Mouse (Mus musculus) CH12.LX (cell line): ENCODE data around the gene Cdc25a. TPM values are rescaled to one million over a fixed set of nuclear protein-coding genes. Genes with fewer than 3 reads are reported as not detected.

Source experiments
- DNase-seq: peaks from one replicate; pipeline ENCODE4 v3.0.0-alpha.2; 2013; ENCODE audit errors: extremely low read depth
- H3K27ac ChIP-seq: 2 replicates; pipeline ENCODE4 v1.5.1; 2012; ENCODE audit warnings: low read depth, mild to moderate bottlenecking, control low read depth, moderate library complexity; ENCODE audit not compliant: insufficient read depth
- H3K27me3 ChIP-seq: replicated peaks from 2 replicates; pipeline ENCODE3; 2012; ENCODE audit warnings: inconsistent platforms
- H3K36me3 ChIP-seq, 2 experiments: replicated peaks in 1 of 2; 2 replicates each; pipeline versions ENCODE3 to v1.6.1; 2012; ENCODE audit warnings: inconsistent platforms in 1 of 2, low read length in 1 of 2, mild to moderate bottlenecking in 1 of 2, mixed read lengths in 1 of 2, moderate library complexity in 1 of 2; ENCODE audit not compliant: control insufficient read depth in 1 of 2, insufficient read depth in 1 of 2
- H3K4me1 ChIP-seq, 2 experiments: 2 replicates each; pipeline ENCODE4 v1.6.1; 2012; ENCODE audit warnings: inconsistent platforms in 1 of 2, moderate library complexity in 1 of 2; ENCODE audit not compliant: insufficient read depth in 2 of 2, control insufficient read depth in 1 of 2
- H3K4me2 ChIP-seq: 2 replicates; pipeline ENCODE4 v1.6.1; 2012; ENCODE audit warnings: low read depth, mild to moderate bottlenecking, control low read depth; ENCODE audit not compliant: poor library complexity, insufficient read depth, severe bottlenecking
- H3K4me3 ChIP-seq, 3 experiments: fragments of 150-350 bp in 1 of 3; sonication (generic) in 1 of 3; replicated peaks in 1 of 3; 2 replicates each; pipeline versions ENCODE3 to v1.5.1; 2011 to 2012; ENCODE audit warnings: low read depth in 2 of 3, low read length in 2 of 3, mild to moderate bottlenecking in 2 of 3, moderate library complexity in 2 of 3, control low read depth in 1 of 3, improper control_type of control experiment in 1 of 3, inconsistent platforms in 1 of 3, mixed read lengths in 1 of 3; ENCODE audit not compliant: poor library complexity in 1 of 3
- H3K79me2 ChIP-seq: replicated peaks from 2 replicates; pipeline ENCODE4 v1.6.1; 2012; ENCODE audit warnings: mild to moderate bottlenecking, moderate library complexity; ENCODE audit not compliant: control insufficient read depth, poor library complexity, insufficient read depth, severe bottlenecking; ENCODE audit errors: extremely low read depth
- H3K9ac ChIP-seq: 2 replicates; pipeline ENCODE4 v1.6.1; 2012; ENCODE audit warnings: low read depth, mild to moderate bottlenecking, control low read depth, moderate library complexity; ENCODE audit not compliant: insufficient read depth
- H3K9me3 ChIP-seq: replicated peaks from 2 replicates; pipeline ENCODE3; 2012; ENCODE audit warnings: low read length, inconsistent platforms, mixed read lengths
- CHD1 ChIP-seq: IDR thresholded peaks from 2 replicates; pipeline ENCODE4 v1.6.1; 2012; ENCODE audit warnings: low read depth, low read length, improper control_type of control experiment, inconsistent platforms
- CHD2 ChIP-seq: IDR thresholded peaks from 2 replicates; pipeline ENCODE4 v1.6.1; 2011; ENCODE audit warnings: low read length, improper control_type of control experiment
- ELF1 ChIP-seq: IDR thresholded peaks from 2 replicates; pipeline ENCODE4 v1.6.1; 2014; ENCODE audit warnings: low read depth, mild to moderate bottlenecking, inconsistent platforms, low read length, improper control_type of control experiment
- EP300 ChIP-seq: IDR thresholded peaks from 2 replicates; pipeline ENCODE4 v1.6.1; 2011; ENCODE audit warnings: low read length, improper control_type of control experiment
- GABPA ChIP-seq: IDR thresholded peaks from 2 replicates; pipeline ENCODE4 v1.6.1; 2012; ENCODE audit warnings: low read depth, low read length, improper control_type of control experiment, inconsistent platforms; ENCODE audit not compliant: insufficient replicate concordance
- HCFC1 ChIP-seq: IDR thresholded peaks from 2 replicates; pipeline ENCODE4 v1.6.1; 2012; ENCODE audit warnings: low read depth, mild to moderate bottlenecking, inconsistent platforms, low read length, improper control_type of control experiment
- JUN ChIP-seq: IDR thresholded peaks from 2 replicates; pipeline ENCODE4 v1.6.1; 2011; ENCODE audit warnings: low read depth, mild to moderate bottlenecking, low read length, improper control_type of control experiment, moderate library complexity; ENCODE audit not compliant: insufficient read depth
- JUND ChIP-seq: conservative IDR thresholded peaks from 2 replicates; pipeline ENCODE4 v1.6.1; 2011; ENCODE audit warnings: low read depth, low read length, improper control_type of control experiment
- MAZ ChIP-seq: IDR thresholded peaks from 2 replicates; pipeline ENCODE4 v1.6.1; 2012; ENCODE audit warnings: low read depth, mild to moderate bottlenecking, inconsistent platforms, low read length, improper control_type of control experiment, moderate library complexity
- MXI1 ChIP-seq: IDR thresholded peaks from 2 replicates; pipeline ENCODE4 v1.6.1; 2011; ENCODE audit warnings: mild to moderate bottlenecking, low read depth, low read length, improper control_type of control experiment
- PAX5 ChIP-seq: IDR thresholded peaks from 2 replicates; pipeline ENCODE4 v1.6.1; 2012; ENCODE audit warnings: low read length, inconsistent platforms, mixed read lengths
- UBTF ChIP-seq: IDR thresholded peaks from 2 replicates; pipeline ENCODE4 v1.6.1; 2012; ENCODE audit warnings: low read depth, mild to moderate bottlenecking, inconsistent platforms, low read length, improper control_type of control experiment, moderate library complexity
- USF2 ChIP-seq: conservative IDR thresholded peaks from 2 replicates; pipeline ENCODE4 v1.6.1; 2011; ENCODE audit warnings: low read depth, low read length, improper control_type of control experiment
- ZMIZ1 ChIP-seq: IDR thresholded peaks from 2 replicates; pipeline ENCODE4 v1.6.1; 2012; ENCODE audit warnings: low read depth, mild to moderate bottlenecking, inconsistent platforms, low read length, improper control_type of control experiment
- ZNF384 ChIP-seq: IDR thresholded peaks from 2 replicates; pipeline ENCODE4 v1.6.1; 2012; ENCODE audit warnings: low read depth, low read length, improper control_type of control experiment, inconsistent platforms
- dilution Hi-C: fragments of 300-500 bp; cut with MboI; formaldehyde crosslinking; loops from 2 replicates; pipeline ENCODE4 v1.14.3; 2020; ENCODE audit warnings: low sequenced_read_pairs; ENCODE audit not compliant: extremely low pct_unique_long_range_greater_than_20kb, extremely low pct_ligation_motif_present
- in situ Hi-C: fragments of 300-500 bp; cut with MboI; formaldehyde crosslinking; loops from 3 replicates; pipeline ENCODE4 v1.14.3; 2019; ENCODE audit warnings: low sequenced_read_pairs, low pct_ligation_motif_present, low pct_unique_long_range_greater_than_20kb, mixed read lengths
- polyA plus RNA-seq: library from polyadenylated mRNA; unstranded; fragments of >175 nt; gene quantifications from 2 replicates; pipeline ENCODE4 v1.2.1, GENCODE M21; 2012; ENCODE audit warnings: low read depth; ENCODE audit not compliant: insufficient read length
- total RNA-seq, 2 experiments: library from RNA; depleted of rRNA; stranded (reverse); fragments of 300-350 nt in 1 of 2; fragments of >200 nt in 1 of 2; gene quantifications; 2 replicates each; pipeline ENCODE4 v1.2.3; 2012 to 2014

Gene Cdc25a
- total and polyA plus RNA-seq, 3 experiments, result 32.4 to 74.9 (median 32.6) TPM

- Histone ChIP-seq H3K27ac (no peak overlapping the region), H3K4me1 (peaks cover 2 to 24% of the 10 kb centered on the region in 2 experiments; a peak in 3 of 4 replicates), H3K9me3 (no peaks in the 10 kb centered on the region), H3K4me2 (no peak overlapping the region), H3K27me3 (peaks cover 25% of the 10 kb centered on the region), H3K79me2 (no peaks in the 10 kb centered on the region), H3K4me3 (no peak overlapping the region), H3K9ac (no peak overlapping the region), H3K36me3 (no peaks in the 10 kb centered on the region)
- in situ Hi-C loops, result loop anchor here (25.0 kb wide), 1 partner anchor 179 kb away; no protein-coding TSS in a partner anchor
- DNase-seq, result no peak
- dilution Hi-C loops, result no loop called here
- TF ChIP-seq MAZ (no peak), PAX5 (no peak), MXI1 (no peak), ZMIZ1 (no peak), CHD2 (no peak), USF2 (no peak), JUN (no peak), ZNF384 (no peak), JUND (no peak), HCFC1 (no peak), ELF1 (no peak), GABPA (no peak), CHD1 (no peak), UBTF (no peak), EP300 (no peak)
Measured at GRCm38 (mm10) chr9:109866218-109866617, 9.2 kb upstream of the Cdc25a start.

GRCm38 (mm10) chr9:109870983-109871572, 4.3 kb upstream of the Cdc25a start:
- Histone ChIP-seq H3K4me3 (no peak overlapping the region), H3K36me3 (no peaks in the 10 kb centered on the region), H3K9ac (no peak overlapping the region), H3K79me2 (peaks cover 6% of the 10 kb centered on the region), H3K9me3 (no peaks in the 10 kb centered on the region), H3K4me1 (peaks cover 2 to 12% of the 10 kb centered on the region in 2 experiments; a peak in 3 of 4 replicates), H3K4me2 (no peak overlapping the region), H3K27me3 (peaks cover 11% of the 10 kb centered on the region), H3K27ac (no peak overlapping the region)
- dilution Hi-C loops, result no loop called here
- DNase-seq, result no peak
- no peak for TF ChIP-seq USF2
- in situ Hi-C loops, result loop anchor here (25.0 kb wide), 1 partner anchor 184 kb away; no protein-coding TSS in a partner anchor
